Comparison of ENCODE assay signal across 10 mouse cellular contexts in genomic region chr6:124900801-124901480, GRCm38 (mm10). TPM values are rescaled to one million over a fixed set of nuclear protein-coding genes. Genes with fewer than 3 reads are reported as not detected.
DNase-seq lines count a peak whose midpoint lies in the region; ATAC-seq and TF ChIP-seq lines count a peak whose summit lies in the region.
"Had no signal": no experiment of that assay in that cellular context is flagged by ENCODE, and none has a peak within 500 bp of the region (broad histone marks: within the 10 kb centered on the region; RNA-seq: fewer than 3 reads in every experiment).

No protein-coding gene starts in this region.

- 0 out of 2 replicates have a peak overlapping the region, but pooled peaks have one; percentile 4 for H3K4me3 ChIP-seq in thymus, adult 2 months (ENCODE audit: control insufficient read depth, insufficient read depth, low read length)
- H3K4me3 ChIP-seq in heart, embryonic 16.5 days (ENCODE audit: low read length): no peak overlapping the region
- no peak overlapping the region for H3K4me3 ChIP-seq in liver, postnatal 0 days (ENCODE audit: low read depth, low read length)
- H3K4me3 ChIP-seq: heart, adult 2 months; megakaryocyte, embryonic 14.5 days had no signal

- no peak for ATAC-seq in heart, embryonic 16.5 days (replicated peaks; ENCODE audit: extremely low read depth, insufficient read depth, low FRiP score)
- ATAC-seq in liver, postnatal 0 days: no peak

- no peaks in the 10 kb centered on the region for H3K27me3 ChIP-seq in thymus, adult 2 months (ENCODE audit: control insufficient read depth, insufficient read depth, low read length)
- H3K27me3 ChIP-seq in heart, embryonic 16.5 days (ENCODE audit: control insufficient read depth, insufficient read depth, low read length): no peaks in the 10 kb centered on the region
- H3K27me3 ChIP-seq in liver, postnatal 0 days (ENCODE audit: insufficient read depth, low read length): no peaks in the 10 kb centered on the region

- H3K9me3 ChIP-seq in heart, embryonic 16.5 days (replicated peaks; ENCODE audit: control insufficient read depth, low read length): no peaks in the 10 kb centered on the region
- no peaks in the 10 kb centered on the region for H3K9me3 ChIP-seq in liver, postnatal 0 days (ENCODE audit: low read length)
- H3K9me3 ChIP-seq: megakaryocyte, embryonic 14.5 days had no signal

- DNase-seq in kidney, postnatal 10 days: peak; percentile 30
- no peak for DNase-seq in kidney, postnatal 14 days
- peak; percentile 41 for DNase-seq in thymus, adult 2 months
- no peak for DNase-seq in thymus, postnatal 0 days (ENCODE audit: low spot score)
- peak; percentile 61 to 63 for DNase-seq in thymus, postnatal 36 days
- DNase-seq in liver, postnatal 0 days: no peak
- DNase-seq in yolk sac, embryonic 10.5 days (ENCODE audit: low spot score): no peak

- no peak for TF ChIP-seq EP300 in liver, postnatal 0 days (IDR thresholded peaks at IDR 0.05; ENCODE audit: low read depth)

- H3K36me3 ChIP-seq in thymus, adult 2 months (ENCODE audit: control insufficient read depth, insufficient read depth, low read length): no peaks in the 10 kb centered on the region
- H3K36me3 ChIP-seq in heart, embryonic 16.5 days (ENCODE audit: control insufficient read depth, insufficient read depth): no peaks in the 10 kb centered on the region
- H3K36me3 ChIP-seq in liver, postnatal 0 days (replicated peaks; ENCODE audit: insufficient read depth, low read length): no peaks in the 10 kb centered on the region

- H3K27ac ChIP-seq in thymus, adult 2 months (ENCODE audit: control insufficient read depth, insufficient read depth, low read length): peak overlapping the region; percentile 95
- H3K27ac ChIP-seq in heart, embryonic 16.5 days (ENCODE audit: low read length): peak overlapping the region; percentile 44; the same call in 1 of the 2 replicates
- H3K27ac ChIP-seq in liver, postnatal 0 days (ENCODE audit: low read depth): no peak overlapping the region
- H3K27ac ChIP-seq: heart, adult 2 months had no signal

- TF ChIP-seq POLR2A in thymus, adult 2 months (IDR thresholded peaks at IDR 0.05; ENCODE audit: control insufficient read depth, extremely low read depth, insufficient read depth, low read length, poor library complexity): no peak

- no peak overlapping the region for H3K4me2 ChIP-seq in heart, embryonic 16.5 days (ENCODE audit: low read depth, low read length)
- H3K4me2 ChIP-seq in liver, postnatal 0 days (ENCODE audit: low read depth, low read length): no peak overlapping the region

- 21% methylated on average over 10 of the region's 10 CpGs for WGBS in thymus, adult 2 months
- 31% methylated on average over 10 of the region's 10 CpGs for WGBS in heart, embryonic 16.5 days
- 36% methylated on average over 10 of the region's 10 CpGs for WGBS in liver, postnatal 0 days (ENCODE audit: insufficient replicate concordance)

- peaks cover 63% of the 10 kb centered on the region for H3K4me1 ChIP-seq in thymus, adult 2 months (replicated peaks; ENCODE audit: control insufficient read depth, insufficient read depth, low read length)
- peaks cover 8% of the 10 kb centered on the region for H3K4me1 ChIP-seq in heart, embryonic 16.5 days (ENCODE audit: control insufficient read depth, insufficient read depth, low read length)
- peaks cover 3% of the 10 kb centered on the region; the same call in 1 of the 2 replicates for H3K4me1 ChIP-seq in liver, postnatal 0 days (ENCODE audit: insufficient read depth)

- no peak for TF ChIP-seq CTCF in thymus, adult 2 months (IDR thresholded peaks at IDR 0.05; ENCODE audit: borderline replicate concordance, control insufficient read depth, extremely low read depth, insufficient read depth, low read length, poor library complexity)
- TF ChIP-seq CTCF in liver, postnatal 0 days (IDR thresholded peaks at IDR 0.05; ENCODE audit: low read depth): no peak

- no peak overlapping the region for H3K9ac ChIP-seq in heart, embryonic 16.5 days (ENCODE audit: low read length)
- no peak overlapping the region for H3K9ac ChIP-seq in liver, postnatal 0 days (replicated peaks)

RNA-seq across cellular contexts. Expression of gene Lag3, which starts 10.6 kb away (rescaled TPM):
- polyA plus RNA-seq in thymus, adult 2 months (2012; rRNA removed): 27.7 and 30.1 TPM in 2 replicates
- 5.5 and 6.1 TPM in 2 replicates for polyA plus RNA-seq in thymus, postnatal 0 days (2015; fragmentation: Nextera tagmentation; extraction: Ambion mirVana)
- polyA plus RNA-seq in heart, embryonic 16.5 days (2015; fragmentation: Nextera tagmentation; extraction: Ambion mirVana): 1.1 and 1.7 TPM in 2 replicates
- 0.33 and 0.40 TPM in 2 replicates for polyA plus RNA-seq in liver, postnatal 0 days (2015; fragmentation: Nextera tagmentation; extraction: Ambion mirVana)

RNA-seq across cellular contexts. Expression of gene Cd4, which starts 12.9 kb away (rescaled TPM):
- polyA plus RNA-seq in thymus, adult 2 months (2012; rRNA removed): 549 and 565 TPM in 2 replicates
- polyA plus RNA-seq in thymus, postnatal 0 days (2015; fragmentation: Nextera tagmentation; extraction: Ambion mirVana): 102 TPM in 2 replicates
- polyA plus RNA-seq in heart, embryonic 16.5 days (2015; fragmentation: Nextera tagmentation; extraction: Ambion mirVana): 0.25 and 2.1 TPM in 2 replicates
- 0.14 and 0.24 TPM in 2 replicates for polyA plus RNA-seq in liver, postnatal 0 days (2015; fragmentation: Nextera tagmentation; extraction: Ambion mirVana)

RNA-seq across cellular contexts. Expression of gene Ptms, which starts 19.0 kb away (rescaled TPM):
- 1,595 and 1,797 TPM in 2 replicates for polyA plus RNA-seq in thymus, adult 2 months (2012; rRNA removed)
- polyA plus RNA-seq in thymus, postnatal 0 days (2015; fragmentation: Nextera tagmentation; extraction: Ambion mirVana): 204 and 256 TPM in 2 replicates
- 203 and 265 TPM in 2 replicates for polyA plus RNA-seq in heart, embryonic 16.5 days (2015; fragmentation: Nextera tagmentation; extraction: Ambion mirVana)
- 116 and 145 TPM in 2 replicates for polyA plus RNA-seq in liver, postnatal 0 days (2015; fragmentation: Nextera tagmentation; extraction: Ambion mirVana)

RNA-seq across cellular contexts. Expression of gene Mlf2, which starts 30.2 kb away (rescaled TPM):
- polyA plus RNA-seq in thymus, adult 2 months (2012; rRNA removed): 404 and 428 TPM in 2 replicates
- polyA plus RNA-seq in thymus, postnatal 0 days (2015; fragmentation: Nextera tagmentation; extraction: Ambion mirVana): 267 and 277 TPM in 2 replicates
- polyA plus RNA-seq in heart, embryonic 16.5 days (2015; fragmentation: Nextera tagmentation; extraction: Ambion mirVana): 387 and 398 TPM in 2 replicates
- 119 and 136 TPM in 2 replicates for polyA plus RNA-seq in liver, postnatal 0 days (2015; fragmentation: Nextera tagmentation; extraction: Ambion mirVana)

RNA-seq across cellular contexts. Expression of gene Gpr162, which starts 37.2 kb away (rescaled TPM):
- polyA plus RNA-seq in thymus, adult 2 months (2012; rRNA removed): 136 and 138 TPM in 2 replicates
- polyA plus RNA-seq in thymus, postnatal 0 days (2015; fragmentation: Nextera tagmentation; extraction: Ambion mirVana): 15.2 and 21.8 TPM in 2 replicates
- polyA plus RNA-seq in heart, embryonic 16.5 days (2015; fragmentation: Nextera tagmentation; extraction: Ambion mirVana): 2.4 and 2.7 TPM in 2 replicates
- polyA plus RNA-seq in liver, postnatal 0 days (2015; fragmentation: Nextera tagmentation; extraction: Ambion mirVana): 0.04 and 0.08 TPM in 2 replicates

Comparison
In these comparisons a context has a peak if more than half of its experiments do, and no peak if none do; other contexts are left out.
1. DNase-seq: peak in kidney, postnatal 10 days (single experiment), thymus, adult 2 months (single experiment) and thymus, postnatal 36 days (2 of 2); none in kidney, postnatal 14 days (single experiment), thymus, postnatal 0 days (single experiment), liver, postnatal 0 days (single experiment) and yolk sac, embryonic 10.5 days (single experiment).
2. RNA of gene Cd4, which starts 12.9 kb away (polyA plus RNA-seq): 549 to 565 TPM in thymus, adult 2 months and 102 TPM in thymus, postnatal 0 days; 0.25 to 2.1 TPM in heart, embryonic 16.5 days and 0.14 to 0.24 TPM in liver, postnatal 0 days; every median in the first group is over 10 times any median in the second.